Mouse (Mus musculus) mouse trophoblast stem cell (cell line): Measurements from ENCODE around the gene Fgf10.

Experiments
- in situ Hi-C, 2 experiments: fragments of 300-500 bp; cut with MseI, MboI; formaldehyde crosslinking; loops; 2 replicates in 1 of 2; 3 replicates in 1 of 2; pipeline ENCODE4 v1.15.1; 2025

Fgf10 gene

GRCm38 (mm10) chr13:118716726-118717125 is 47.1 kb downstream of the Fgf10 start:
- in situ Hi-C loops = no loop called here

GRCm38 (mm10) chr13:118718396-118718795 is 48.8 kb downstream of the Fgf10 start:
- in situ Hi-C loops = no loop called here

GRCm38 (mm10) chr13:118721668-118722067 is 52.1 kb downstream of the Fgf10 start:
- in situ Hi-C loops = no loop called here

GRCm38 (mm10) chr13:118731850-118732552 is 62.4 kb downstream of the Fgf10 start:
- in situ Hi-C loops = no loop called here

- in situ Hi-C loops = no loop called here
Measured at GRCm38 (mm10) chr13:118739854-118740411, 70.3 kb downstream of the Fgf10 start.

GRCm38 (mm10) chr13:118742788-118743187 is 73.2 kb downstream of the Fgf10 start:
- in situ Hi-C loops = no loop called here

GRCm38 (mm10) chr13:118744806-118745205 is 75.2 kb downstream of the Fgf10 start:
- in situ Hi-C loops = no loop called here

GRCm38 (mm10) chr13:118746427-118746826 is 76.8 kb downstream of the Fgf10 start:
- in situ Hi-C loops = no loop called here

GRCm38 (mm10) chr13:118754024-118754423 is 84.4 kb downstream of the Fgf10 start:
- in situ Hi-C loops = no loop called here

- in situ Hi-C loops = no loop called here
Measured at GRCm38 (mm10) chr13:118759021-118759420, 89.4 kb downstream of the Fgf10 start.

GRCm38 (mm10) chr13:118762982-118763381 is 93.4 kb downstream of the Fgf10 start:
- in situ Hi-C loops = no loop called here

- in situ Hi-C loops = no loop called here
Measured at GRCm38 (mm10) chr13:118772188-118772587, 102.6 kb downstream of the Fgf10 start.

GRCm38 (mm10) chr13:118775148-118775547 is 105.6 kb downstream of the Fgf10 start:
- in situ Hi-C loops = no loop called here

- in situ Hi-C loops = no loop called here
Measured at GRCm38 (mm10) chr13:118779161-118779560, 109.6 kb downstream of the Fgf10 start.

GRCm38 (mm10) chr13:118791753-118792152 is 122.2 kb downstream of the Fgf10 start:
- in situ Hi-C loops = no loop called here

GRCm38 (mm10) chr13:118792198-118792597 is 122.6 kb downstream of the Fgf10 start:
- in situ Hi-C loops = no loop called here

- in situ Hi-C loops = no loop called here
Measured at GRCm38 (mm10) chr13:118800176-118800575, 130.6 kb downstream of the Fgf10 start.

GRCm38 (mm10) chr13:118806662-118807061 is 137.1 kb downstream of the Fgf10 start:
- in situ Hi-C loops = no loop called here

GRCm38 (mm10) chr13:118819785-118820184 is 150.2 kb downstream of the Fgf10 start:
- in situ Hi-C loops = no loop called here

GRCm38 (mm10) chr13:118823113-118823512 is 153.5 kb downstream of the Fgf10 start:
- in situ Hi-C loops = no loop called here

GRCm38 (mm10) chr13:118825102-118825501 is 155.5 kb downstream of the Fgf10 start:
- in situ Hi-C loops = no loop called here

- in situ Hi-C loops = no loop called here
Measured at GRCm38 (mm10) chr13:118828604-118829381, 159.2 kb downstream of the Fgf10 start.

GRCm38 (mm10) chr13:118834021-118834420 is 164.4 kb downstream of the Fgf10 start:
- in situ Hi-C loops = no loop called here
